Mouse (Mus musculus) lung, postnatal 0 days (tissue): ENCODE data around the gene Ap5m1.

ENCODE experiments used
- CTCF ChIP-seq: IDR thresholded peaks from 2 replicates; pipeline ENCODE4 v1.5.1; 2016; ENCODE audit warnings: antibody characterized with exemption, mild to moderate bottlenecking
- EP300 ChIP-seq: IDR thresholded peaks from 2 replicates; pipeline ENCODE4 v1.6.1; 2016; ENCODE audit warnings: antibody characterized with exemption, mild to moderate bottlenecking, control low read depth

DNA sequence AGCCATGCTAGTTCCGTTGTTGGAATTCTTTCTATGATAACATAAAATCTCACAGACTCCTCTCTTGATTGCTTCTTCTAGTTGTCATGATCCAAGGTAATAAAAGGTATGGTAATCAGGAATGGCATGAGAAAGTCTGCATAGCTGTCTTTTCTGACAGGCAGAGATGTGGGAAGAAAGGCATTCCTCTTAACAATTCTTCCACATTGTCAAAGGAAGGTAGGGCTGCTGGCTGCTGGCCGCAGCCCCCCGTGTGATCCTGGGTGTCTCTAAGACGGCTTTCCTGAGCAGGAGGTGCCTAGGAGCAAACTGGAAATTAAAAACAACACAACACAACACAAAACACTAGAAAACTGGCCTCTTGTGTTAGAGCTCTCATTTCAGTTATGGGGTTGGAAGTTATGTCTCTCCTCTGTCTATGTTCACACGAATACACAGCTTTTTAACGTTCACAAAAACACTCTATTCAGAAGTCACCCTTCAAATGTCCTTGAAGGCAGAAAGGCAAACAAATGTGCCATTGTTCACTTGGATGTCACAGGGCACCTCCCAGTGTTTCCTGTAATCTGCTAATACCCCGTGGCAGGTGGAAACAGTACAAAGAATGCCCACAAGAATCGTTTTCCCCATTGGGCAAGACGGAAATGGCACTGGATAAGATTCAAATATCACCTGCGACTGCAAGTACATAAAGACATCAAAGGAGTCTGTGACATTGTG is 62.8 kb downstream of the Ap5m1 start:
- TF ChIP-seq CTCF (no peak), EP300 (no peak)
